Mouse (Mus musculus) embryonic fibroblast, embryonic 13.5 days (primary cell): ENCODE results near the gene Cables2. TPM values are rescaled to one million over a fixed set of nuclear protein-coding genes. Genes with fewer than 3 reads are reported as not detected.

ENCODE experiments used
- H3K27ac ChIP-seq: 2 replicates; pipeline ENCODE4 v1.5.1; 2012; ENCODE audit warnings: low read length, control low read depth, inconsistent platforms; ENCODE audit not compliant: insufficient read depth
- H3K4me1 ChIP-seq: 2 replicates; pipeline ENCODE4 v1.6.1; 2011; ENCODE audit warnings: low read length; ENCODE audit not compliant: control insufficient read depth, insufficient read depth
- H3K4me3 ChIP-seq: 2 replicates; pipeline ENCODE4 v1.5.1; 2011; ENCODE audit warnings: mild to moderate bottlenecking, control low read depth, low read length; ENCODE audit not compliant: insufficient read depth
- CTCF ChIP-seq: IDR thresholded peaks from 2 replicates; pipeline ENCODE4 v1.5.1; 2011; ENCODE audit warnings: mild to moderate bottlenecking, control low read depth, low read length, moderate library complexity, borderline replicate concordance; ENCODE audit not compliant: insufficient read depth
- POLR2A ChIP-seq: IDR thresholded peaks from 2 replicates; pipeline ENCODE4 v1.6.1; 2011; ENCODE audit warnings: low read depth, mild to moderate bottlenecking, control low read depth, low read length, moderate library complexity
- polyA plus RNA-seq: library from polyadenylated mRNA; stranded (reverse); fragments of >200 nt; gene quantifications from 2 replicates; pipeline ENCODE4 v1.2.4, GENCODE M21; 2011; ENCODE audit warnings: low read depth; ENCODE audit not compliant: missing spikeins, insufficient read length

Gene Cables2
- polyA plus RNA-seq, 1 experiment: 12.5 TPM

GRCm38 (mm10) chr2:180224647-180225043 lies 48.7 kb downstream of the Cables2 start:
- Histone ChIP-seq H3K27ac (no peak overlapping the region), H3K4me1 (peaks cover 5% of the 10 kb centered on the region; the same call in 1 of the 2 replicates), H3K4me3 (peak overlapping the region; percentile 62)
- TF ChIP-seq CTCF (no peak), POLR2A (no peak)

GRCm38 (mm10) chr2:180222250-180222649 lies 51.0 kb downstream of the Cables2 start:
- H3K27ac ChIP-seq: no peak overlapping the region
- H3K4me1 ChIP-seq: 0 out of 2 replicates have a peak, but pooled peaks cover 4% of the 10 kb centered on the region
- no peak overlapping the region for H3K4me3 ChIP-seq
- TF ChIP-seq POLR2A (no peak), CTCF (no peak)

- TF ChIP-seq POLR2A: no peak
- TF ChIP-seq CTCF: no peak
- Histone ChIP-seq H3K27ac (no peak overlapping the region), H3K4me1 (0 out of 2 replicates have a peak, but pooled peaks cover 6% of the 10 kb centered on the region), H3K4me3 (no peak overlapping the region)
Observed at GRCm38 (mm10) chr2:180221051-180221450, 52.2 kb downstream of the Cables2 start.

- TF ChIP-seq POLR2A (no peak), CTCF (no peak)
- H3K4me3 ChIP-seq: no peak overlapping the region
- H3K27ac ChIP-seq: no peak overlapping the region
- H3K4me1 ChIP-seq: peaks cover 9% of the 10 kb centered on the region; the same call in 1 of the 2 replicates
Observed at GRCm38 (mm10) chr2:180220165-180220564, 53.1 kb downstream of the Cables2 start.

GRCm38 (mm10) chr2:180219145-180219943 lies 54.0 kb downstream of the Cables2 start:
- TF ChIP-seq CTCF: no peak
- TF ChIP-seq POLR2A: no peak
- H3K4me3 ChIP-seq: no peak overlapping the region
- peaks cover 11% of the 10 kb centered on the region; the same call in 1 of the 2 replicates for H3K4me1 ChIP-seq
- no peak overlapping the region for H3K27ac ChIP-seq

GRCm38 (mm10) chr2:180218677-180219076 lies 54.6 kb downstream of the Cables2 start:
- H3K4me1 ChIP-seq: peaks cover 11% of the 10 kb centered on the region; the same call in 1 of the 2 replicates
- TF ChIP-seq CTCF: no peak
- no peak for TF ChIP-seq POLR2A
- H3K27ac ChIP-seq: no peak overlapping the region
- no peak overlapping the region for H3K4me3 ChIP-seq

- Histone ChIP-seq H3K4me1 (peaks cover 13% of the 10 kb centered on the region; the same call in 1 of the 2 replicates), H3K4me3 (no peak overlapping the region), H3K27ac (no peak overlapping the region)
- TF ChIP-seq CTCF (no peak), POLR2A (no peak)
Observed at GRCm38 (mm10) chr2:180218241-180218640, 55.1 kb downstream of the Cables2 start.

GRCm38 (mm10) chr2:180217587-180217986 lies 55.7 kb downstream of the Cables2 start:
- Histone ChIP-seq H3K4me3 (no peak overlapping the region), H3K27ac (no peak overlapping the region), H3K4me1 (peaks cover 14% of the 10 kb centered on the region; the same call in 1 of the 2 replicates)
- no peak for TF ChIP-seq CTCF
- TF ChIP-seq POLR2A: no peak

GRCm38 (mm10) chr2:180216921-180217320 lies 56.4 kb downstream of the Cables2 start:
- TF ChIP-seq POLR2A (no peak), CTCF (no peak)
- H3K27ac ChIP-seq: no peak overlapping the region
- no peak overlapping the region for H3K4me3 ChIP-seq
- peaks cover 14% of the 10 kb centered on the region; the same call in 1 of the 2 replicates for H3K4me1 ChIP-seq

- peaks cover 14% of the 10 kb centered on the region; the same call in 1 of the 2 replicates for H3K4me1 ChIP-seq
- no peak overlapping the region for H3K4me3 ChIP-seq
- peak overlapping the region; percentile 60 for H3K27ac ChIP-seq
- TF ChIP-seq POLR2A (no peak), CTCF (no peak)
Observed at GRCm38 (mm10) chr2:180215951-180216350, 57.3 kb downstream of the Cables2 start.
